Mouse (Mus musculus) liver, embryonic 11.5 days (tissue): Measurements from ENCODE around the gene Syngap1. TPM values are rescaled to one million over a fixed set of nuclear protein-coding genes. Genes with fewer than 3 reads are reported as not detected.

Source experiments
- ATAC-seq: fragments of 200-750 bp; cut with Nextera tagmentation; replicated peaks from 2 replicates; pipeline ENCODE4 v1.8.0; 2017; ENCODE audit warnings: moderate number of reproducible peaks, mild to moderate bottlenecking, moderate TSS enrichment, moderate library complexity; ENCODE audit not compliant: low FRiP score
- DNase-seq: peaks from one replicate; pipeline ENCODE4 v3.0.0-alpha.2; 2017; ENCODE audit warnings: low spot score
- H3K27ac ChIP-seq: fragments of 300-500 bp; sonication (generic); 2 replicates; pipeline ENCODE4 v1.5.1; 2014; ENCODE audit warnings: mild to moderate bottlenecking, low read depth, low read length, control low read depth
- H3K27me3 ChIP-seq: fragments of 300-500 bp; sonication (generic); replicated peaks from 2 replicates; pipeline ENCODE4 v1.6.1; 2014; ENCODE audit warnings: low read length, mixed read lengths; ENCODE audit not compliant: control insufficient read depth, insufficient read depth
- H3K36me3 ChIP-seq: fragments of 300-500 bp; sonication (generic); 2 replicates; pipeline ENCODE4 v1.6.1; 2014; ENCODE audit warnings: mild to moderate bottlenecking, low read length, moderate library complexity, mixed read lengths; ENCODE audit not compliant: control insufficient read depth, insufficient read depth
- H3K4me1 ChIP-seq: fragments of 300-500 bp; sonication (generic); replicated peaks from 2 replicates; pipeline ENCODE4 v1.6.1; 2014; ENCODE audit warnings: low read length, mixed read lengths; ENCODE audit not compliant: control insufficient read depth, insufficient read depth
- H3K4me2 ChIP-seq: fragments of 300-500 bp; sonication (generic); 2 replicates; pipeline ENCODE4 v1.6.1; 2014; ENCODE audit warnings: mild to moderate bottlenecking, control low read depth, moderate library complexity
- H3K4me3 ChIP-seq: fragments of 300-500 bp; sonication (generic); 2 replicates; pipeline ENCODE4 v1.5.1; 2014; ENCODE audit warnings: low read depth, low read length, control low read depth
- H3K9ac ChIP-seq: fragments of 300-500 bp; sonication (generic); 2 replicates; pipeline ENCODE4 v1.6.1; 2014; ENCODE audit warnings: low read depth, low read length, control low read depth
- H3K9me3 ChIP-seq: fragments of 300-500 bp; sonication (generic); 2 replicates; pipeline ENCODE4 v1.6.1; 2016; ENCODE audit warnings: low read length, inconsistent platforms, mixed read lengths; ENCODE audit not compliant: control insufficient read depth
- WGBS: fragments of 180-500 bp; shearing (Covaris S2); extraction: QIAGEN DNeasy Blood & Tissue Kit; methylation state at CpG from one replicate; pipeline ENCODE4 v1.1.7; 2014; 5-methylcytosine and 5-hydroxymethylcytosine counted together
- polyA plus RNA-seq: library from polyadenylated mRNA; unstranded; fragments of >200 nt; fragmentation: Nextera tagmentation; extraction: Ambion mirVana; gene quantifications from 2 replicates; pipeline ENCODE4 v1.2.1, GENCODE M21; 2014

The Syngap1 gene
- polyA plus RNA-seq, 1 experiment from 2014 or later, result 1.4 TPM

DNA sequence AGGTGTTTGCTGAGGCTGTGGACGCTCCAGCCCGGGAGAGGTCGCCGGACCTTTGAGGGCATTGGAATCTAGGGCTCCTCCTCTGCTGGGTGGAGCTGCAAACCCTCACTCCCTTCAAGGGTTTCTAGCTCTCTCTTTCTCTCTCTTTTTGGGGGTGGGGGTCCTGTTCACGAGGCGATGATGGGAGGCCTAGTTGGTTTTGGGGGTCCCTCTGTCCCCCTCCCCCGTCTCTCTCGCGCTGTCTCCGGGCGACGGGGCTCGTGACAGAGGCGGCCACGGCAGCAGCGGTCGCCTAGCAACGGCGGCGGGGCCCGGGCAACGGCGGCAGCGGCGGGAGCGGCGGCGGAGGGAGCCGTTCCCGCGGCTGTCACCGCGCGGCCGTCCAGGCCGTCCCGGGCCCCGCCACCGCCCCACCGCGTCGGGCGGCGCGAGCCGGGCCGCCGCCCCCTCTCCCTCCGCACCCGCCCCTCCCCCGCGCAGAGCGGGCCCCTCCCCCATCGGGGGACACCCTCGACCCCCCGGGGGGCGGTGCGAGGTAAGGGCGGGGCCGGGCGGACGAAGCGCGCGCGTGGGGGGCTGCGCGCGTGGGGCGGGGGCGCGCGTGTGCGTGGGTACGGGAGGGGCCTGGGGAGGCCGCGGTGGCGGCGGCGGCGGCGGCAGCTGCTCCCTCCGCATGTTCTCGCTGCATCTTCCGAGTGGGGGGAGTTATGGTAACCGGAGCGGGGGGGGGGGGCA lies 7.4 kb downstream of the Syngap1 start:
- Histone ChIP-seq H3K27ac (no peak overlapping the region), H3K27me3 (0 out of 2 replicates have a peak, but pooled peaks cover 3% of the 10 kb centered on the region), H3K4me1 (peaks cover 53% of the 10 kb centered on the region), H3K9me3 (no peaks in the 10 kb centered on the region), H3K4me2 (peak overlapping the region; percentile 100), H3K9ac (peak overlapping the region; percentile 69), H3K4me3 (peak overlapping the region; percentile 74), H3K36me3 (no peaks in the 10 kb centered on the region)
- WGBS, result under 1% methylated on average over 40 of the region's 87 CpGs
- no peak for DNase-seq
- no peak for ATAC-seq

DNA sequence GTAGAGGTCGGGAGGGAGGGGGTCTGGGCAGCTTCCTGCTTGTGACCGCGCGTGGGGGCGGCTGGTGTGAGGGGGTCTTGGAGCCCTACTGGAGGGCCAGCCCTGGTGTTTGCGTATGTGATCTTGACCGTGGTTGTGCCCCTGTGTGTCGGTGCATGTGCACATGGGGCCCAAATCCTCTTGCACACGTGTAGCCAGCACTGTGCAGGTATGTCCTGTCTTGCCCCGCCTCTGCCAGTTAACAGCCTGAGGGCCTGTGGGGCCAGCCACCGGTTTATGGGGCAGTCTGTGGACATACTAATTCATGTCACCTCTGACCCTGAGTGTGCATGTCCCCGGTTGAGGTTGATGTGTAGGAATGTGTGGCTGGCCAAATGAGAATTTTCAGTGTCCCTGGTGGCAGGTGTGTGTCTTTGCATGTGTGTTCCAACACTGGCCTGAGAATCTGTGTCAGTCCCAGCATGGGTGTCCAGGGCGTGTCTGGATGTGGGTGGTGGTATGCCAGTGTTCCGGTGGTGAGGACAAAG lies 8.1 kb downstream of the Syngap1 start:
- H3K4me3 ChIP-seq, result peak overlapping the region; percentile 74
- ATAC-seq, result no peak
- 0 out of 2 replicates have a peak, but pooled peaks cover 3% of the 10 kb centered on the region for H3K27me3 ChIP-seq
- no peaks in the 10 kb centered on the region for H3K36me3 ChIP-seq
- H3K27ac ChIP-seq, result no peak overlapping the region
- WGBS, result 14% methylated on average over 12 of the region's 14 CpGs
- H3K4me2 ChIP-seq, result peak overlapping the region; percentile 100
- no peak for DNase-seq
- peaks cover 59% of the 10 kb centered on the region for H3K4me1 ChIP-seq
- peak overlapping the region; percentile 69 for H3K9ac ChIP-seq
- no peaks in the 10 kb centered on the region for H3K9me3 ChIP-seq

DNA sequence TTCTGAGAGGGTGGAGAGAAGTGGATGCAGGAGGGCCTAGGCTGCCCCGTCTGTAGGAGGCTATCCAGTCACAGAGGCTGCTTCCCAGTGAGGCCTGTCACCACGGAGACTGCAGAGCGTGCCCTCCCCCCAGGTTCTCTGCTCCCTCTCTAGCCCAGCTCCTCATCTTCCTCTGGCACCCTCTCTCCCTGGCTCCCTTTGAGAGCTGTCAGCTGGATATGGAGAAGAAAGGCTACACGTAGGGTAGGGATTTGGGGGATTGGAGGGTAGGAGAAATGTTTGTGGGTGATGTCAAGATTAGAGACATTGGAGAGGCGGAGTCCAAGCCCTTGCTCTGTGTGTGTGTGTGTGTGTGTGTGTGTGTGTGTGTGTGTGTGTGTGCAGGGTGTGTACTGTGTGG lies 8.8 kb downstream of the Syngap1 start:
- Histone ChIP-seq H3K9me3 (no peaks in the 10 kb centered on the region), H3K27ac (no peak overlapping the region), H3K27me3 (0 out of 2 replicates have a peak, but pooled peaks cover 3% of the 10 kb centered on the region), H3K4me2 (no peak overlapping the region), H3K4me3 (no peak overlapping the region), H3K36me3 (no peaks in the 10 kb centered on the region), H3K9ac (no peak overlapping the region), H3K4me1 (peaks cover 63% of the 10 kb centered on the region)
- ATAC-seq (no peak), DNase-seq (no peak)
- WGBS, result 50% methylated on average over 5 of the region's 5 CpGs

DNA sequence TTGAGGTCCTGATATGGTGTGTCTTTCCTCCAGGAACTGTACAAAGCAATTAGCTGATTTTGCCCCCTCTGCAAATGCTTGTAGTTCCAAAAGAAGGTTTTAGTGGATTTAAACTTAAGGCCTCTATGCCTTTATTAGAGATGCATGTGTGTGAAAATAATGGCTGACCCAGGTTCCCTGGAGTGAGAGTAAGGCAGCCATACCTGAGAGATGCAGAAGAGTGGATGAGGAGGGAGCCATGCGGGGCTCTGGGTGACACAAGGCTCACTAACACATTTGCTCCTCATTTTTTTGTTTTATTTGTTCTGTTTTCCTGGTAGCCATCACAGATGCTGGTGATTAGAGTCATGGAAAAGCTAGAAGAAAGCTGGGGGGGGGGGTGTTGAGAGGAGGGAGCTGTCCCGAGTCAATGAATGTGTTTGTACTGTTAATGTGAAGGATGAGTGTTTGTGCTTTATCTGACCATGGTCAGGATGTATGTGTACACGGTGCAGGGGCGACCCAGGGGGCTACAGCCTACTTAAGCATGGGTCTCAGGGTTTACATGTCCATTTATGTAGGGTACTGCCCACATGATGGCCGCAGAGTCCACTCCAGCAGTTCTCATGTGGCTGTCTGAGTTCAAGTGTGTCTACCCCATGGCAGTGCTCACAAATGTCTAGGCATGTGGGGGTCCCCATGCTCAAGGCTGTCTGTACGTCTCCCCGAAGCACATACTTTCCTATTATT lies 9.7 kb downstream of the Syngap1 start:
- Histone ChIP-seq H3K9ac (0 out of 2 replicates have a peak overlapping the region, but pooled peaks have one; percentile 27), H3K4me3 (peak overlapping the region; percentile 43)

DNA sequence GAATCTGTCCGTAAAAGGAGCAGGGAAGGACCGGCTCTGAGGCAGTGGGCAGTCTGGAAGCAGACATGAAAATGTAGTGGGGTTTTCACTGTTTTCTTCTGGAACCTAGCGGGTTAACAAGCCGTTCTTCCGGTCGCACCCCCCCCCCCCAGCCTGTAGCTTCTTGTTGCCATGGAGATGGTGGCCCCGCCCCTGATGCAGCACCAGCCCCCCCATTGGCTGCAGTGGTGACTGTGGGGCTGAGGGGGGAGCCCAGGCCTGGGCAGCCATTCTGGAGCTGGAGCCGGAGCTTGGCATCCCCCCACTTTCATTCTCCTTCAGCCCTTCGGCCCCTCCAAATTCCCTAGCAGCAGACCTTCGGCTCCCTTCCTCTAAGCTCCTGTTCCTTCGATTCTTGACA lies 10.4 kb downstream of the Syngap1 start:
- Histone ChIP-seq H3K4me2 (peak overlapping the region; percentile 67), H3K36me3 (0 out of 2 replicates have a peak, but pooled peaks cover 2% of the 10 kb centered on the region), H3K27ac (no peak overlapping the region), H3K9ac (peak overlapping the region; percentile 52; the same call in 1 of the 2 replicates), H3K9me3 (no peaks in the 10 kb centered on the region), H3K4me3 (peak overlapping the region; percentile 43), H3K27me3 (0 out of 2 replicates have a peak, but pooled peaks cover 3% of the 10 kb centered on the region), H3K4me1 (peaks cover 67% of the 10 kb centered on the region)
- DNase-seq (peak; percentile 73), ATAC-seq (peak; percentile 42; the same call in 1 of the 2 replicates)
- 4% methylated on average over 11 of the region's 11 CpGs for WGBS

More for the DNA sequence above, 9.7 kb downstream of the Syngap1 start:
- ATAC-seq, result no peak
- 35% methylated on average over 7 of the region's 7 CpGs for WGBS
- H3K4me1 ChIP-seq, result peaks cover 67% of the 10 kb centered on the region
- no peaks in the 10 kb centered on the region for H3K9me3 ChIP-seq
- H3K27me3 ChIP-seq, result 0 out of 2 replicates have a peak, but pooled peaks cover 3% of the 10 kb centered on the region
- H3K4me2 ChIP-seq, result peak overlapping the region; percentile 67
- DNase-seq, result no peak
- H3K36me3 ChIP-seq, result 0 out of 2 replicates have a peak, but pooled peaks cover 2% of the 10 kb centered on the region
- no peak overlapping the region for H3K27ac ChIP-seq

DNA sequence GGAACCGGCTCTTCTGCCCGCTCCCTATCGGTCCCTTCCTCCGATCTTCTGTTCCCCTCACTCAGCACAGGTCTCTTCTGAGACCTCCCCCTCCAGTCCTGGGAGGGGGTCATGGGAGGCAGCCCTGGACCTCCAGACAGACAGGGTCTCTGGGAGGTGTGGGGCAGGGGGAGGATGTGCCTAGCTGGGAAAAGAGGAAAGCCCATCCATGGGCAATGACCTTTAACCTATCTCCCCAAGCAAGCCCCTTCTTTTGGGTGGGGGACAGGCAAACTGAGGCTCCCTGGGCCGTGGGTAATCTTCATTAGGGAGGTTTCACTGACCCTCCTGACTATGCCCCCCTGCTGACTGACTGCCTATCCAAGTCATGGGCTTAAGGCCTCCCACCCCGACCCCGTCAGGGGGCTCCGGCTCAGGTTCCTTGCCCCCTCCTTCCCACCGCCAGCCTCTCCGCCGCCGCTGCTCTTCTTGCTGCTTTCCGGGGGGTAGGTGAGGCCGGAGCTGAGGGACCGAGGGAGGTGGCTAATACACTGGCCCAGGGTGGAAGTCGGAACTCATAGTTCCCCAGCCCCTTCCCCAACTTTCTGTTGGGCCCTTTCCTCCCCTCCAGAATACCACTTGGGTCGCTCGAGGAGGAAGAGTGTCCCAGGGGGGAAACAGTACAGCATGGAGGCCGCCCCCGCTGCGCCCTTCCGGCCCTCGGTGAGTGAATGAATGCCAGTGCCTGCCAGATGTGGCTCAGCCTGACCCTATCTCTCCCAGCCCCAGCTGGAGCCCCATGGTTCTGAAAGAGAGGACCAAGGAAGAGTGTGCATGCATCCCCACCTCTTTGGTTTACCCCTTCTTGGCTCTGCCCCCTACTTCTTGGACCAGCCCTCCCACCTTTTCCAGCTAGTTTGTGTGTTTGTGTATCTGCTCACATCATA lies 11.2 kb downstream of the Syngap1 start:
- Histone ChIP-seq H3K4me3 (peak overlapping the region; percentile 43), H3K27ac (no peak overlapping the region), H3K36me3 (peaks cover 2% of the 10 kb centered on the region; the same call in 1 of the 2 replicates), H3K27me3 (0 out of 2 replicates have a peak, but pooled peaks cover 3% of the 10 kb centered on the region), H3K4me1 (peaks cover 68% of the 10 kb centered on the region), H3K4me2 (peak overlapping the region; percentile 67), H3K9me3 (no peaks in the 10 kb centered on the region), H3K9ac (peak overlapping the region; percentile 52)
- DNase-seq, result no peak
- ATAC-seq, result no peak
- WGBS, result 5% methylated on average over 22 of the region's 23 CpGs

DNA sequence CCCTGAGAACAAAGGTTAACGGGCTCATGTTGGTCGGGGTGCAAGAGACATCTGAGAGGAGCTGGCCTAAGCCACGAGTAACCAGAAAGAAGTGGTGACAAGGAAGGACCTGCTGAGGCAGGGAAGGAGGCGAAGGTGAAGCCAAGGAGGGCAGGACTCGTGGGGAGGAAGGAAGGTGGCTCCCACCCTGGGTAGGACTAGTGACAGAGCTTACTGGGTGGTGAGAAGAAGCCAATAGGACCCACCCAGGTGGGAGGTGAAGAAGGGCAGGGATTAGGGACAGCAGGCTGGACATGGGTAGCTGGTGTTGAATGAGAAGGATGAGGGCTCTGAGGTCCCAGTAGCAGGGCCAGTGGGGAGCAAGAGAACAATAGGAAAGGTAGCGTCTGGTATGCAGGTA lies 12.1 kb downstream of the Syngap1 start:
- no peak overlapping the region for H3K27ac ChIP-seq
- no peak for ATAC-seq
- no peak overlapping the region for H3K4me3 ChIP-seq
- 38% methylated on average over 6 of the region's 6 CpGs for WGBS
- DNase-seq, result no peak
- 0 out of 2 replicates have a peak, but pooled peaks cover 3% of the 10 kb centered on the region for H3K27me3 ChIP-seq
- peak overlapping the region; percentile 67 for H3K4me2 ChIP-seq
- no peak overlapping the region for H3K9ac ChIP-seq
- H3K4me1 ChIP-seq, result peaks cover 66% of the 10 kb centered on the region
- peaks cover 2% of the 10 kb centered on the region; the same call in 1 of the 2 replicates for H3K36me3 ChIP-seq
- no peaks in the 10 kb centered on the region for H3K9me3 ChIP-seq

DNA sequence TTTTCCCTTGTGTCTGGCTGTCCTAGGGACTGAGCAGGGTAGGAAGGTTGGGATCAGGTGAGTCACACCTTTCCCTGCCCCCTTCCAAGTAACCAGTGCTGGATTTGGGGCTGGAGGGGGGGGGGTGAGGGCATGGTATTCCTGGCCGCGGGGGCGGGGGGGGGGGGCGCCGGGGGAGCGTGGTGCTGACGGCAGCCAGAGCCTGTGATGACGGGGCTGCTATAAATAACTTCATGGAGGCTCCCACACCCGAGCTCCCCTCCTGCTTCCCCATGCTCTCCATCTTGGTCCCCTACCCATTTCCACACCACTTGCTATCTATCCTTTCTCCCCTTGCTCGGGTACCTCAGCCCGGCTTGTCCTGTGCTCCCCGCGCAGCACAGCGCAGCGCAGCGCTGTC lies 12.7 kb downstream of the Syngap1 start:
- H3K4me1 ChIP-seq, result peaks cover 65% of the 10 kb centered on the region
- 21% methylated on average over 14 of the region's 16 CpGs for WGBS
- 0 out of 2 replicates have a peak, but pooled peaks cover 3% of the 10 kb centered on the region for H3K27me3 ChIP-seq
- peaks cover 2% of the 10 kb centered on the region; the same call in 1 of the 2 replicates for H3K36me3 ChIP-seq
- H3K4me2 ChIP-seq, result peak overlapping the region; percentile 67
- H3K9ac ChIP-seq, result no peak overlapping the region
- ATAC-seq (no peak), DNase-seq (no peak)
- no peak overlapping the region for H3K4me3 ChIP-seq
- no peak overlapping the region for H3K27ac ChIP-seq
- no peaks in the 10 kb centered on the region for H3K9me3 ChIP-seq
